Mouse (Mus musculus) Patski (cell line): ENCODE measurements at regions not wholly inside any gene's neighbourhood (a gene's known extent, or its start where the extent isn't known, plus 50 kb on each side); places are given as distances from the start of the nearest gene placed in this dataset.

ENCODE experiments used
- ATAC-seq: fragments of 100-300 bp; one replicate; pipeline ENCODE4 v1.8.0; 2021
- CTCF ChIA-PET: fragments of 350-600 bp; sonication (Branson Sonifier 250); formaldehyde crosslinking; loops from one replicate; lab custom pipeline; 2022; ENCODE audit warnings: inconsistent platforms; lab: Charles Lee
- POLR2A ChIA-PET: fragments of 350-600 bp; sonication (Branson Sonifier 250); formaldehyde crosslinking; loops from one replicate; lab custom pipeline; 2022; ENCODE audit warnings: antibody characterized with exemption, inconsistent platforms; lab: Charles Lee
- DNase-seq: peaks from one replicate; pipeline ENCODE4 v3.0.0-alpha.2; 2011; ENCODE audit warnings: low read depth, low spot score
- H3K27me3 ChIP-seq: fragments of 371-371 bp; one replicate; pipeline ENCODE4 v1.5.1; 2021
- CTCF ChIP-seq: fragments of 100-300 bp; IDR thresholded peaks from one replicate; pipeline ENCODE4 v1.5.1; 2021
- in situ Hi-C: fragments of 300-500 bp; cut with MboI; formaldehyde crosslinking; loops from 3 replicates; pipeline ENCODE4 v1.11.1; 2018; ENCODE audit warnings: low pct_unique_long_range_greater_than_20kb, mixed read lengths

DNA sequence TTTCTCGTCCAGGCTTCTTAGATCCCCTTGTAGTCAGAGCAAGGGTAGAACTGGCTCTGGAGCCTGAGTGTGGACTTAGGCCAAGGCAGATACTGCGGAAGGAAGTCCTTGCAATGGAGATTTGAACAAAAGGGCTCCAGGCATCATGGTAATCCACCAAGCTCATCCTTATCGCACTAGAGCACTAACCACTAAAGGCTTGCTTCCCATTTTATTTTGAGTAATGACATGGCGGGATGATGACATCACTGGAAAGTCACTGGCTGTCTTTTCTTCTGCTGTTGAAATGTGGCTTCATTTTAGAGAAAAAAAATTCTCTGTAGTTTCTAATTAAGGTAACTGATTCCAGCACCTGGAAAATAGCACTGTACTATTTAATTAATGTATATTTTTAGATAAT, 137.4 kb upstream of the Cnr1 start:
- ChIA-PET CTCF (no interaction called here), POLR2A (no interaction called here)
- H3K27me3 ChIP-seq, result no peaks in the 10 kb centered on the region
- no peak for TF ChIP-seq CTCF
- DNase-seq (no peak), ATAC-seq (no peak)
- in situ Hi-C loops, result no loop called here

DNA sequence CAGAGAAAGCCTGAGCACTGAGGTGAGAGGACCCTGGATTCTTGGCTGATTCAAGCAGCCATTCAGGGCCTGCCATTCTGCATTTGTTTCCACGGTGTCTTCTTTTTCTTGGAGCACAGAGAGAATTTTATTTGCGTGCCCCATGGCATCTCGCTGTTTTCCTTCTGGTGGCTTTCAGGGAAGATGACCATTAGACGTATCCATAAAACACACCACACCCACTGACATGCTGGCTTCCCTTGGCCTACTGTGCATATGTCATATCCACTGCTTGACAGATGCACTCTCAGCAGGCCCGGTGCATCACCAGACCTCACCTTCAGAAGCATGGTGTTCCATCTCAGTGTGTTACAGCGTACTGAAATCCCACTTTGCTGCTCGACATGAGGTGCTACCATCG, 131.0 kb upstream of the Cnr1 start:
- no peaks in the 10 kb centered on the region for H3K27me3 ChIP-seq
- no peak for TF ChIP-seq CTCF
- in situ Hi-C loops, result no loop called here
- ATAC-seq, result no peak
- POLR2A ChIA-PET, result no interaction called here
- no peak for DNase-seq
- CTCF ChIA-PET, result no interaction called here

DNA sequence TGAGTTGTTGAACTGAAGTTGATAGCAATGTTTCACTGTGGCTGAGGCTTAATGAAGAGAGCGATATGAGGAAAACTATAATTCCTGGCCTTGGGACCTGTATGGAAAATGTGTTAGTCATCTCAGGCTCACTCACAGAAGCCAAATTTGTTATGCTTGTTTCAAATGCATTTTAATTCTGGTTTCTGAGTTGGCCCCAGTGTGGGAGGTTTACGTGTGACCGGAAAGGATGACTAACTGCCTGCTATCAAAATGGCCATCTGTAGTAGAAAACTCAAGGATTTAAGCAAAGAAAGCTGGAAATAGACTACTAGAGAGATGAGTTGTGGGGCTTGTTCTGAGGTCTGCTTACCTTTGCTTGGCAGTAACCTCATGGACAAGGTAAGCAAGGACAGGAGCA, 128.9 kb upstream of the Cnr1 start:
- ATAC-seq (no peak), DNase-seq (no peak)
- ChIA-PET CTCF (no interaction called here), POLR2A (interaction anchor here (0.6 kb wide), 1 partner anchor 118 kb away, joined by 5 read pairs; no protein-coding TSS in a partner anchor)
- H3K27me3 ChIP-seq, result no peaks in the 10 kb centered on the region
- in situ Hi-C loops, result no loop called here
- TF ChIP-seq CTCF, result no peak

DNA sequence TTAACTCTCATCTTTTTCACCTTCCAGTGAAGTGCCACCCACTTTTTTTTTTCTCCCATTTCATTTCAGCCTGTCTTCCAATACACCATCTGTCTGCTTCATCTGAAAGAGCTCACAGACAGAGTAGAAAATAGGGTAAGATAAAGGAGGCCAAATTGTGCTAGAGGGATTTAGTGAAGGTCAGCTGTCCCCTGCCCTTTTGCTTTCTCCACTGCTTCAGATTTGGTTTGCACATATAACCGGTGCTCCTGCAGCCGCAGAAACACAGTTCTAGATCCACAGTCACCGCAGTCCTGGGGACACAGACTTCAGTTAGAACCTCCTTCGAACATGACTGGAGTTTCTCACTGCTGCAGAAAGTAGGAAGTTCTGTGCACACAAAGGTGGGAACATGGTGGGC, 126.4 kb upstream of the Cnr1 start:
- TF ChIP-seq CTCF, result no peak
- ChIA-PET CTCF (interaction anchor here (1.3 kb wide), 1 partner anchor 10 kb away, joined by 3 read pairs; no protein-coding TSS in a partner anchor), POLR2A (no interaction called here)
- H3K27me3 ChIP-seq, result no peaks in the 10 kb centered on the region
- no peak for DNase-seq
- ATAC-seq, result no peak
- in situ Hi-C loops, result no loop called here

DNA sequence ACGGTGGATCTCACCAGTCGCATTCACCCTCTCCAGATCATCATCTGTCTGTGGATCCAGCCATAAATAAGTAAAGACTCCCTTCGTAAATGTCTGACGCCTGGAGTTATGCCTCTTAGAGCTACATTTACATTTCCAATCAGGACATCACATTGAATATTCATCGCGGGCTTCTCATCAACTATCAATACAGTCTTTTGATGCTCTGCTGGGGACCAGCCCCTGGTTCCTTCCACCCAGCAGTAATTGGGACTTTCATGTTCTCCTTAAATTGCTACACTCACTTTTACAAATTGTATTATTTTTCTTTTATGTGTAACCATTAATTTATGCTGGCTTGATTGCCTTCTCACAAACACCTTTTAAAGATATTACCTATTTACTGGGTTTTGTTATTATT, 125.7 kb upstream of the Cnr1 start:
- CTCF ChIA-PET, result no interaction called here
- POLR2A ChIA-PET, result no interaction called here
- in situ Hi-C loops, result no loop called here
- ATAC-seq (no peak), DNase-seq (no peak)
- peaks cover 2% of the 10 kb centered on the region for H3K27me3 ChIP-seq
- TF ChIP-seq CTCF, result no peak

DNA sequence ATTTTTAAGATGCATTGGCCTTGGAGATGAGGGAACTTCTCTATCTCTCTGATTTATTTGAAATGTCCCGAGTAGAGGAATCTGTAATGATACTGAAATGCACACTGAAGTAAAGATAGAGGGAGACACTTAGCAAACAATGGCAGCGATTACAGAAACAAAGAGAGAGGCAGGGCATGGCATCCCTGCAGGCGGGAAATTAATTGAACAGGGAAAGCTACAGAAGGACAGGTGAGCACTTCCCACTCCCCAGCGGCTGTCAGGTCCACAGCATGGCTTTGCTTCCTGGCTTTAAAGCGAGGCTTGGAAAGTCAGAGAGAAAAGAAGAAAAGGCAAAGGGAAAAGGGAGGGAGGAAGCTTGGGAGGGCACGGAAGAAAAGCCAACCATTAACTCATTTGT, 125.3 kb upstream of the Cnr1 start:
- no peak for TF ChIP-seq CTCF
- peaks cover 6% of the 10 kb centered on the region for H3K27me3 ChIP-seq
- CTCF ChIA-PET, result no interaction called here
- DNase-seq (no peak), ATAC-seq (no peak)
- in situ Hi-C loops, result no loop called here
- POLR2A ChIA-PET, result no interaction called here

DNA sequence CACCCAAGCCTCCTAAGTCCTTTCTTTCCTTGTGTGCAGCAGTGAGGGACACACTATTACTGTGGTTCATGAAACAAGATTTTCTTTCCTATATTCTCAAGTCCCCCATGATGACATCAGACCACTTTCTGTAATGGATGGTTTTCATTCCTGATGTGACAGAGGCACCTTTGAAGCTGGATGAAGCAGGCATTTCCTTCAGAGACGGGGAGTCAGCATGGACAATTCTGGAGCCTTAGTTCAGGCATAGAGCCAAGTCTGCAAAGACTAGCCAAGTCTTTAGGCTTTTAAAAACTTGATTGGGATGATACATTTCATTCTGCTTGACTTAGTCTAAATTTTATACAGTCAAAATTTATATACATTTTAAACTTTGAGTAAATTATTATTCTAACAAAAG, 124.6 kb upstream of the Cnr1 start:
- TF ChIP-seq CTCF, result no peak
- DNase-seq, result no peak
- in situ Hi-C loops, result no loop called here
- ChIA-PET POLR2A (no interaction called here), CTCF (no interaction called here)
- H3K27me3 ChIP-seq, result peaks cover 7% of the 10 kb centered on the region
- no peak for ATAC-seq

DNA sequence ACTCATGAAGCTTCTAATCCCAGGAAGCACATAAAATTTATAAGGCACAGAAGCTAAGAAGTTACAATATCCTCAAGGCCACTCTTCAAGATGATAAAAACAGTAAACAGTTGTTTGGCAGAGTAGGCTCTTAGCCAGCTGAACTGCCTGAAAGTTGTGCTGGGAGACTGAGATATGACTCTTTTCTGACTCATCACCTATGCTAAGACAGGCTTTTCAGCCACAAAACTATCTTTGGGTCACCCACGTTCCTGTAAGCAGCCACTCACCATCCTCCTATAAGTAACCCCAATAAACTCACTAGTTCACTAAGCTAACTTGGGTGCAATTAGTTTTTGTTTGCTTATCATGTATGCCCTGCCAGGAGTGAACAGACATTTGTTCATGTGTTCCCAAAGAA, 112.1 kb upstream of the Cnr1 start:
- ChIA-PET POLR2A (no interaction called here), CTCF (no interaction called here)
- H3K27me3 ChIP-seq, result no peaks in the 10 kb centered on the region
- ATAC-seq (no peak), DNase-seq (no peak)
- in situ Hi-C loops, result no loop called here
- no peak for TF ChIP-seq CTCF

DNA sequence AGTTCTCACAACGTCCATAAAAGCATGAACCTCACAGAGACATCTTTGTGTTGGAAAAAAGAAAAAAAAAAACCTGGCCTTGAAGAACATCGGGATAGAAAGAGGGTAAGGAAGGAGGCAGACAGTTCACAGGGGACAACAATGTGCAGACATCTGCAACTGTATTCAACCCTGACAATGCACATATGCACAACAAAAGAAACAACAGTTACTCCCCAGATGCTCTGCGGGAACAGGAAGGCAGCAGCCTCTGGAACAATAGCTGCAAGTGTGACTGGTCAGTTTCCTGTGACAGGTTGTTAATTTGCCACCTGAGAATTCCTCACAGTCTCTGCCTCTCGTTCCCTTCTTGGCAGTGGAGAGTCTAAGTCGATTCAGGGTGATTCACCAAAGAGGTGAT, 100.5 kb upstream of the Cnr1 start:
- in situ Hi-C loops, result no loop called here
- no peak for ATAC-seq
- peaks cover 4% of the 10 kb centered on the region for H3K27me3 ChIP-seq
- TF ChIP-seq CTCF, result no peak
- POLR2A ChIA-PET, result no interaction called here
- CTCF ChIA-PET, result no interaction called here
- DNase-seq, result no peak

DNA sequence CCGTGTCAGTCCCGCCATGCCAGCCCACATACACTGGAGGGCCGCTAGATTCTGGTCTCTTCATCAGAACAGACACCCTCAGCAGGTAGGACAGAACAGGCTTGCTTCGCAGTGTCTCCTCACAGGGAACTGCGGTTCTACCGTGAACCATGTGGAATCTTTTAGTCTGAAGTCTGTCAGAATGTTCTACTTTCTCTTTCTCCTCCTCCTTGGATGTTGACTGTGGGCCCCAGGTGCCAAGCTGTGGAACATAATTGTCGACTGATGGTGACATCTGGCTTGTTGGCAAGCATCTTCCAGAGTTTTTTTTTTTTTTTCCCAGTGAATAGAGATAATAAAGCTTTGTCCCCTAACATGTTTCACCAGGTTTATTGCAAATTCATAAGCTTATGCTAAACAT, 91.3 kb upstream of the Cnr1 start:
- in situ Hi-C loops, result no loop called here
- CTCF ChIA-PET, result interaction anchor here (1.0 kb wide), 1 partner anchor 8 kb away, joined by 3 read pairs; no protein-coding TSS in a partner anchor
- DNase-seq (no peak), ATAC-seq (no peak)
- TF ChIP-seq CTCF, result no peak
- POLR2A ChIA-PET, result no interaction called here
- H3K27me3 ChIP-seq, result peaks cover 8% of the 10 kb centered on the region

DNA sequence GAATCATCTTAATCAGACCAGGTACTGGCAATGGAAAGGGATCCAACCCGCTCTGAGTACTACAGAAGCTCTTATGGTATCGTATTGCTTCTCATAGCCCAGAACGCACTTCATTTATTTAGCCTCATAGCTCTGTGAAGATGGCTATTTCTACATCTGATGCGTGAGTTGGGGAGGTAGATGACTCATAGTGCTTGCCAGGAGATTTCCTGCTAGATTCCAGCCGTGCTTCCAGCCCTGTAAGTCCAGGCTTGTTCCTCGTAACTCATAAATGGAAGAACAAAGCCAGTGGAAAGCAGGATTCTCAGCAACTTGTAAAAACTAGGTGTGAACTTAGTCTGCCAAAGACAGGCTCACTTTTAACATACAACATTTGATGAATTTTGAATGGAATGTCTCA, 86.0 kb upstream of the Cnr1 start:
- ATAC-seq (no peak), DNase-seq (no peak)
- no peak for TF ChIP-seq CTCF
- in situ Hi-C loops, result no loop called here
- H3K27me3 ChIP-seq, result no peaks in the 10 kb centered on the region
- CTCF ChIA-PET, result no interaction called here
- POLR2A ChIA-PET, result no interaction called here

DNA sequence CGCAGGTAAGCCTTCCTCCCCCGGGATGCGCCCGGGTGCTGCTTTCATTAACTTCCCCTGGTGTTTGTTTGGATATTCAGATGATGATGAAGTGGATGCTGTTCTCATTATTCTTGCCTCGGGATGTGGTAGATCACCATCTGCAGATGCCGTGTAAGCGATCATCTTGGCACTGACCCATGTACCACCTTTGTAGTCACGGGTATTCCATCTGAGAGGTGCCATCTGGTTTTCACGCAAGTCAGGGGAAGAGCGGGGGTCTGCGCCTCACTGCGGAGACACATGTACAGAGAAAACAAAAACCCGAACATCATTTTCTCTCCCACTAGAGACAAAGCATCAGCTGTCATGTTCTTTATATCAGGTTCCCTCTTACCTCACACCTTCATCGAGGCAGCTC, 84.3 kb upstream of the Cnr1 start:
- in situ Hi-C loops, result no loop called here
- H3K27me3 ChIP-seq, result no peaks in the 10 kb centered on the region
- ChIA-PET CTCF (no interaction called here), POLR2A (no interaction called here)
- DNase-seq (no peak), ATAC-seq (no peak)
- TF ChIP-seq CTCF, result no peak
